Mouse (Mus musculus) central nervous system, embryonic 18 days (tissue): Measurements from ENCODE around the gene Plekha4. TPM values are rescaled to one million over a fixed set of nuclear protein-coding genes. Genes with fewer than 3 reads are reported as not detected.

Source experiments
- polyA plus RNA-seq: library from polyadenylated mRNA; depleted of rRNA; stranded (reverse); fragments of >200 nt; gene quantifications from 2 replicates; pipeline ENCODE4 v1.2.3, GENCODE M21; 2012; rRNA removed

Gene Plekha4
- polyA plus RNA-seq = 2.4 and 6.4 TPM in 2 replicates

GRCm38 (mm10) chr7:45525809-45526473 is at the start of gene Plekha4, which contains the start of gene Ppp1r15a:
Gene Plekha4 (plus strand): TSS chr7:45526330.
Gene Ppp1r15a (minus strand): TSS chr7:45526268.

GRCm38 (mm10) chr7:45481374-45481927 is 44.7 kb upstream of the Plekha4 start, which contains the start of gene Tulp2:
Gene Tulp2 (plus strand): TSS chr7:45481877.

GRCm38 (mm10) chr7:45486761-45487415 is 39.2 kb upstream of the Plekha4 start, which contains the start of gene Gm45808:
Gene Gm45808 (minus strand): TSS chr7:45486811.

GRCm38 (mm10) chr7:45488293-45489204 is 37.6 kb upstream of the Plekha4 start, which contains the start of gene Dhdh:
Gene Dhdh (minus strand): TSS chr7:45488805.

GRCm38 (mm10) chr7:45509912-45510787 is 16.0 kb upstream of the Plekha4 start, which contains the start of gene Nucb1:
Gene Nucb1 (minus strand): TSS chr7:45510406.

GRCm38 (mm10) chr7:45554744-45555143 is 28.6 kb downstream of the Plekha4 start, which contains the start of gene Hsd17b14:
Gene Hsd17b14 (plus strand): TSS chr7:45554893.

GRCm38 (mm10) chr7:45570103-45570741 is 44.1 kb downstream of the Plekha4 start, which contains the start of gene Bcat2:
Gene Bcat2 (plus strand): TSS chr7:45570153.

Other genes with a start within 250 kb of the Plekha4 start
- 0.03 and 0.12 TPM in 2 replicates for gene Slc6a21, start 248.8 kb upstream of the Plekha4 start, polyA plus RNA-seq
- 23.4 and 26.7 TPM in 2 replicates for gene Trpm4, start 192.6 kb upstream of the Plekha4 start, polyA plus RNA-seq
- gene Hrc, start 191.0 kb upstream of the Plekha4 start, polyA plus RNA-seq = 0.35 and 2.8 TPM in 2 replicates
- 60.6 and 63.5 TPM in 2 replicates for gene Ppfia3, start 159.3 kb upstream of the Plekha4 start, polyA plus RNA-seq
- 59.8 and 63.1 TPM in 2 replicates for gene Lin7b, start 155.7 kb upstream of the Plekha4 start, polyA plus RNA-seq
- gene Snrnp70, start 130.6 kb upstream of the Plekha4 start, polyA plus RNA-seq = 619 and 668 TPM in 2 replicates
- gene Kcna7, start 120.7 kb upstream of the Plekha4 start, polyA plus RNA-seq = 0.03 TPM in 1 of 2 replicates, not detected in the other
- 0.06 and 0.13 TPM in 2 replicates for gene Ntf5, start 112.6 kb upstream of the Plekha4 start, polyA plus RNA-seq
- 0.31 and 0.66 TPM in 2 replicates for gene Lhb, start 105.5 kb upstream of the Plekha4 start, polyA plus RNA-seq
- 23.7 and 24.0 TPM in 2 replicates for gene Gys1, start 91.5 kb upstream of the Plekha4 start, polyA plus RNA-seq
- 114 and 117 TPM in 2 replicates for gene Ruvbl2, start 88.2 kb upstream of the Plekha4 start, polyA plus RNA-seq
- 1,600 and 1,742 TPM in 2 replicates for gene Ftl1, start 66.4 kb upstream of the Plekha4 start, polyA plus RNA-seq
- 176 and 188 TPM in 2 replicates for gene Bax, start 59.4 kb upstream of the Plekha4 start, polyA plus RNA-seq
- 0.22 and 0.32 TPM in 2 replicates for gene Tulp2, start 44.5 kb upstream of the Plekha4 start, polyA plus RNA-seq
- gene Gm45808, start 39.5 kb upstream of the Plekha4 start, polyA plus RNA-seq = 0.17 TPM in 1 of 2 replicates, not detected in the other
- gene Dhdh, start 37.5 kb upstream of the Plekha4 start, polyA plus RNA-seq = 3.0 and 3.2 TPM in 2 replicates
- 99.6 and 103 TPM in 2 replicates for gene Nucb1, start 15.9 kb upstream of the Plekha4 start, polyA plus RNA-seq
- gene Ppp1r15a, start 62 bp upstream of the Plekha4 start, polyA plus RNA-seq = 13.4 and 14.0 TPM in 2 replicates
- gene Hsd17b14, start 28.6 kb downstream of the Plekha4 start, polyA plus RNA-seq = 0.10 and 0.53 TPM in 2 replicates
- 36.4 and 37.4 TPM in 2 replicates for gene Bcat2, start 43.8 kb downstream of the Plekha4 start, polyA plus RNA-seq
- gene Fgf21, start 89.2 kb downstream of the Plekha4 start, polyA plus RNA-seq = not detected in 2 replicates
- 0.04 and 0.21 TPM in 2 replicates for gene Fut1, start 91.0 kb downstream of the Plekha4 start, polyA plus RNA-seq
- gene Izumo1, start 95.5 kb downstream of the Plekha4 start, polyA plus RNA-seq = 0.10 and 0.19 TPM in 2 replicates
- 15.5 and 16.0 TPM in 2 replicates for gene Rasip1, start 101.2 kb downstream of the Plekha4 start, polyA plus RNA-seq
- gene Mamstr, start 113.6 kb downstream of the Plekha4 start, polyA plus RNA-seq = 2.7 and 4.2 TPM in 2 replicates
- 0.06 and 0.07 TPM in 2 replicates for gene Fut2, start 140.1 kb downstream of the Plekha4 start, polyA plus RNA-seq
- 0.48 and 0.64 TPM in 2 replicates for gene Ntn5, start 157.7 kb downstream of the Plekha4 start, polyA plus RNA-seq
- 0.43 and 0.63 TPM in 2 replicates for gene Sec1, start 168.1 kb downstream of the Plekha4 start, polyA plus RNA-seq
- gene Car11, start 173.5 kb downstream of the Plekha4 start, polyA plus RNA-seq = 162 and 178 TPM in 2 replicates
- 12.3 and 12.4 TPM in 2 replicates for gene Dbp, start 178.8 kb downstream of the Plekha4 start, polyA plus RNA-seq
- gene Rpl18, start 189.1 kb downstream of the Plekha4 start, polyA plus RNA-seq = 517 and 597 TPM in 2 replicates
- 24.6 and 26.1 TPM in 2 replicates for gene Sphk2, start 191.7 kb downstream of the Plekha4 start, polyA plus RNA-seq
- 0.25 and 0.30 TPM in 2 replicates for gene Fam83e, start 194.9 kb downstream of the Plekha4 start, polyA plus RNA-seq
- gene Spaca4, start 199.5 kb downstream of the Plekha4 start, polyA plus RNA-seq = not detected in 2 replicates